Mouse (Mus musculus) midbrain, embryonic 11.5 days (tissue): ENCODE measurements at regions not wholly inside any gene's neighbourhood (a gene's known extent, or its start where the extent isn't known, plus 50 kb on each side); places are given as distances from the start of the nearest gene placed in this dataset.
"Not testable (repeated sequence)": the region's sequence is repeated elsewhere in the genome, so short reads cannot be mapped to it uniquely, and the experiment has no call there.

Experiments used
- ATAC-seq: fragments of 200-750 bp; cut with Nextera tagmentation; 2 replicates; pipeline ENCODE4 v1.8.0; 2017; ENCODE audit warnings: moderate TSS enrichment, moderate library complexity; ENCODE audit not compliant: low FRiP score
- DNase-seq: peaks from one replicate; pipeline ENCODE4 v3.0.0; 2015; ENCODE audit warnings: low spot score; ENCODE audit errors: missing footprints
- H3K27ac ChIP-seq: fragments of 300-500 bp; sonication (generic); 2 replicates; pipeline ENCODE4 v1.5.1; 2014; ENCODE audit warnings: low read depth, low read length
- H3K27me3 ChIP-seq: fragments of 300-500 bp; sonication (generic); 2 replicates; pipeline ENCODE4 v1.6.1; 2014; ENCODE audit warnings: mild to moderate bottlenecking, low read length, moderate library complexity, mixed read lengths; ENCODE audit not compliant: control insufficient read depth, insufficient read depth
- H3K36me3 ChIP-seq: fragments of 300-500 bp; sonication (generic); 2 replicates; pipeline ENCODE4 v1.6.1; 2014; ENCODE audit warnings: mild to moderate bottlenecking, low read length, moderate library complexity, mixed read lengths; ENCODE audit not compliant: control insufficient read depth, insufficient read depth
- H3K4me1 ChIP-seq: fragments of 300-500 bp; sonication (generic); 2 replicates; pipeline ENCODE4 v1.6.1; 2014; ENCODE audit warnings: low read length; ENCODE audit not compliant: control insufficient read depth, insufficient read depth
- H3K4me2 ChIP-seq: fragments of 300-500 bp; sonication (generic); 2 replicates; pipeline ENCODE4 v1.6.1; 2014; ENCODE audit warnings: mild to moderate bottlenecking, moderate library complexity
- H3K4me3 ChIP-seq: fragments of 300-500 bp; sonication (generic); 2 replicates; pipeline ENCODE4 v1.5.1; 2014; ENCODE audit warnings: low read depth, low read length
- H3K9ac ChIP-seq: fragments of 300-500 bp; sonication (generic); 2 replicates; pipeline ENCODE4 v1.6.1; 2014; ENCODE audit warnings: low read length
- H3K9me3 ChIP-seq: fragments of 300-500 bp; sonication (generic); 2 replicates; pipeline ENCODE4 v1.6.1; 2016; ENCODE audit warnings: low read length; ENCODE audit not compliant: control insufficient read depth
- WGBS: fragments of 180-500 bp; shearing (Covaris S2); extraction: QIAGEN DNeasy Blood & Tissue Kit; methylation state at CpG from one replicate; pipeline ENCODE4 v1.1.7; 2014; 5-methylcytosine and 5-hydroxymethylcytosine counted together

- Histone ChIP-seq H3K9me3 (no peaks in the 10 kb centered on the region), H3K27me3 (no peaks in the 10 kb centered on the region), H3K36me3 (no peaks in the 10 kb centered on the region), H3K9ac (no peak overlapping the region), H3K4me3 (no peak overlapping the region), H3K4me2 (no peak overlapping the region), H3K4me1 (no peaks in the 10 kb centered on the region), H3K27ac (no peak overlapping the region)
- ATAC-seq (no peak), DNase-seq (no peak)
- WGBS = 92% methylated on average over 4 of the region's 4 CpGs
These were observed 199.1 kb upstream of the Hmga2 start for GRCm38 (mm10) chr10:120675369-120675768.

- ATAC-seq (no peak), DNase-seq (no peak)
- H3K4me2 ChIP-seq = no peak overlapping the region
- no peak overlapping the region for H3K9ac ChIP-seq
- no peak overlapping the region for H3K4me3 ChIP-seq
- 54% methylated on average over 10 of the region's 10 CpGs for WGBS
- no peaks in the 10 kb centered on the region for H3K27me3 ChIP-seq
- H3K4me1 ChIP-seq = no peaks in the 10 kb centered on the region
- H3K36me3 ChIP-seq = no peaks in the 10 kb centered on the region
- H3K9me3 ChIP-seq = no peaks in the 10 kb centered on the region
- no peak overlapping the region for H3K27ac ChIP-seq
These were observed 198.2 kb upstream of the Hmga2 start for GRCm38 (mm10) chr10:120674321-120675045.

- H3K27ac ChIP-seq, H3K36me3 ChIP-seq, H3K4me3 ChIP-seq, ATAC-seq, H3K27me3 ChIP-seq, DNase-seq, H3K9ac ChIP-seq, H3K9me3 ChIP-seq, H3K4me2 ChIP-seq, H3K4me1 ChIP-seq: not testable (repeated sequence)
- WGBS = 93% methylated on average over 7 of the region's 7 CpGs
These were observed 191.4 kb upstream of the Hmga2 start for GRCm38 (mm10) chr10:120667678-120668031.

- DNase-seq (no peak), ATAC-seq (no peak)
- H3K9ac ChIP-seq = no peak overlapping the region
- no peak overlapping the region for H3K4me2 ChIP-seq
- H3K4me1 ChIP-seq = no peaks in the 10 kb centered on the region
- 65% methylated on average over 12 of the region's 12 CpGs for WGBS
- H3K9me3 ChIP-seq = no peaks in the 10 kb centered on the region
- H3K36me3 ChIP-seq = no peaks in the 10 kb centered on the region
- H3K27ac ChIP-seq = no peak overlapping the region
- no peaks in the 10 kb centered on the region for H3K27me3 ChIP-seq
- H3K4me3 ChIP-seq = no peak overlapping the region
These were observed 190.9 kb upstream of the Hmga2 start for GRCm38 (mm10) chr10:120666985-120667677.

- no peaks in the 10 kb centered on the region for H3K27me3 ChIP-seq
- no peaks in the 10 kb centered on the region for H3K9me3 ChIP-seq
- no peak overlapping the region for H3K27ac ChIP-seq
- H3K36me3 ChIP-seq = no peaks in the 10 kb centered on the region
- no peak overlapping the region for H3K4me2 ChIP-seq
- ATAC-seq = no peak
- 90% methylated on average over 7 of the region's 7 CpGs for WGBS
- H3K4me3 ChIP-seq = no peak overlapping the region
- DNase-seq = no peak
- no peak overlapping the region for H3K9ac ChIP-seq
- no peaks in the 10 kb centered on the region for H3K4me1 ChIP-seq
These were observed 190.1 kb upstream of the Hmga2 start for GRCm38 (mm10) chr10:120666202-120666860.

- no peak for DNase-seq
- Histone ChIP-seq H3K27ac (no peak overlapping the region), H3K4me2 (no peak overlapping the region), H3K4me3 (no peak overlapping the region), H3K4me1 (no peaks in the 10 kb centered on the region), H3K27me3 (no peaks in the 10 kb centered on the region), H3K9ac (no peak overlapping the region), H3K9me3 (no peaks in the 10 kb centered on the region), H3K36me3 (no peaks in the 10 kb centered on the region)
- ATAC-seq = no peak
- WGBS = 79% methylated on average over 5 of the region's 5 CpGs
These were observed 189.4 kb upstream of the Hmga2 start for GRCm38 (mm10) chr10:120665670-120666069.

- Histone ChIP-seq H3K27me3 (no peaks in the 10 kb centered on the region), H3K36me3 (no peaks in the 10 kb centered on the region), H3K9me3 (no peaks in the 10 kb centered on the region), H3K4me1 (no peaks in the 10 kb centered on the region), H3K9ac (no peak overlapping the region), H3K4me3 (no peak overlapping the region), H3K27ac (no peak overlapping the region), H3K4me2 (no peak overlapping the region)
- no peak for DNase-seq
- no peak for ATAC-seq
- WGBS = 96% methylated on average over 5 of the region's 5 CpGs
These were observed 188.2 kb upstream of the Hmga2 start for GRCm38 (mm10) chr10:120664419-120664818.

GRCm38 (mm10) chr10:120663396-120663795 is 187.1 kb upstream of the Hmga2 start:
- 85% methylated on average over 11 of the region's 11 CpGs for WGBS
- H3K9ac ChIP-seq = no peak overlapping the region
- no peaks in the 10 kb centered on the region for H3K27me3 ChIP-seq
- no peaks in the 10 kb centered on the region for H3K4me1 ChIP-seq
- no peak overlapping the region for H3K4me2 ChIP-seq
- ATAC-seq (no peak), DNase-seq (no peak)
- no peak overlapping the region for H3K27ac ChIP-seq
- no peaks in the 10 kb centered on the region for H3K36me3 ChIP-seq
- no peaks in the 10 kb centered on the region for H3K9me3 ChIP-seq
- no peak overlapping the region for H3K4me3 ChIP-seq

GRCm38 (mm10) chr10:120660503-120660902 is 184.2 kb upstream of the Hmga2 start:
- Histone ChIP-seq H3K27ac (no peak overlapping the region), H3K4me1 (no peaks in the 10 kb centered on the region), H3K27me3 (no peaks in the 10 kb centered on the region), H3K9ac (no peak overlapping the region), H3K36me3 (no peaks in the 10 kb centered on the region), H3K9me3 (no peaks in the 10 kb centered on the region), H3K4me2 (no peak overlapping the region), H3K4me3 (no peak overlapping the region)
- no peak for ATAC-seq
- no peak for DNase-seq
- WGBS = 47% methylated on average over 6 of the region's 6 CpGs
